Mouse (Mus musculus) urinary bladder, postnatal 0 days (tissue): ENCODE measurements around the gene Stac2. TPM values are rescaled to one million over a fixed set of nuclear protein-coding genes. Genes with fewer than 3 reads are reported as not detected.

Experiments
- microRNA-seq: library from miRNA; unstranded; fragments of <30 nt; microRNA quantifications from one replicate; pipeline ENCODE4, GENCODE M21; 2016
- polyA plus RNA-seq: library from polyadenylated mRNA; unstranded; fragments of >200 nt; fragmentation: Nextera tagmentation; extraction: Ambion mirVana; gene quantifications from 2 replicates; pipeline ENCODE4 v1.2.1, GENCODE M21; 2015

The Stac2 gene
- polyA plus RNA-seq = 0.44 and 0.61 TPM in 2 replicates

DNA sequence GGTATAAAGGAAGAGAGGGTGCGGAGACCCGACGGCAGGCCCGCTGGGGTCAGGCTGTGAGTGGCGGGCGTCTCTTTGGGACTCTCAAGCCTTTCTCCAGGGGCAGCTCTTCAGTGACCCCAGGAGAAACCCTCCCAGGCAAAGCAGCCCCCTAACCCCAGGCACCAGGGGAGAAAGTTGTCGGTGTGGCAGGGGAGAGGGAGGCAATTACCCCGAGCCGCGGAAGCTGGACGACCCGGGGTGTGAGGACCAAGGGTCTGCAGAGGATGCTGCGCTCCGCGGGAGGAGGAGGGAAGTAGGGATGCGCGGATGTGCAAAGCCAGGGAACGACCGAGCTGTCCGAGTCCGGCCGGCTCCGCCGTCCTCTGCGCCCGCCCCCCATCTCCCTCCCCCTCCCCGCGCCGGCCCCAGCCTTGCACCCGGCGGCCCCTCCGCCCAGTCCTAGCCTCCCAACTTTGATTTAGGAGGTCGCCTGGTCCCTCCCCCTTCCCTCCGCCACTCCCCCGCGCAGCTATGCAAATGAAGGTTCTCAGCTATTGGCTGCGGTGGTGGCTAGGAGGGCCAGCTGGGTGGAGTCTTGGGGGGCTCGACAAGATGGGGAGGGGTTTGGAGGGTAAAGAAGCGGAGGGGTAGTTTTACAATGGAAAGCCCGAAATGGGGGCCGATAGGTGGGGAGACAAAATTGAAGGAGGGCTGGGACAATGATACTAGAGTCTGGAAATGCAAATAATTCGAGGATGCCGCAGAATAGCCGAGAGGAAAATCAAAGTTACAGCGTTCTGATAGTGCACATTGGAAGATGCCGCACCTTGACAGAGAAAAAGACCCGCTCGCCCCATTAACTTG lies at the start of gene Stac2:
Stac2 (minus strand) TSS at position 474 of the 846 bp plus-strand sequence.

DNA sequence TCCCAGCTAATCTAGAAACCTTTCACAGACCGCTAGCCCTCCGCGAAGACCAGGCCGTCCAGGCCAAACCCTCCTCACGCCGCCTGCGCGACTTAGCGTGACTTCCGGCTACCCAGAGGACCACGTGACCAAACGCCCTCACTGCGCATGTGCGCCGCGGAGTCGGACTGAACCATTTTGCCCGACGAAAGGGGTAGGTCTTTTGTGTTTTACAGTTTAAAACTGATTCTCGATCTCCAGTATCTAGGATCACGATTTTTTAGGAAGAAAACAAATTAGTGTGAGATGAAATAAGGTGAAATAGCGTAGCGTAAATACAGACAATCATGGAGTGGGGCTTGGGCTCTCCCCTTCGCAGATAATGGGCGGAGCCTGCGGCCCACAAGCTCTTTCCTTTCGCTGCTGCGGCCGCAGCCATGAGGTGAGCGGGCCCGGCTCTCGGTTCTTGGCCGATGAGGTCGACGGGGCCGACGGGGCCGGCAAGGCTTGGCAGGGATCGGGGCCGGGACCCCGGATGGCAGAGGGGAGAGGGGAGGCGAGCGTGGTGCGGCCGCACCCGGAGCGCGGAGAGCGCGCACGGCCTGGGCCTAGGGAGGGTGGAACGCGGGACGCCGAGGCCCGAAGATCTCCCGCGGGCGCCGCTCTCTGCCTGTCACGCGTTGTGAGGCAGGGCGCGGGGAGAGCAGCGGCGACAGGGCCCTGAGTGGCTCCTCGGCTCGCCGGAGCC lies 26.5 kb downstream of the Stac2 start, which contains the start of gene Rpl19:
Rpl19 (plus strand) TSS at position 141 of the 727 bp plus-strand sequence.

DNA sequence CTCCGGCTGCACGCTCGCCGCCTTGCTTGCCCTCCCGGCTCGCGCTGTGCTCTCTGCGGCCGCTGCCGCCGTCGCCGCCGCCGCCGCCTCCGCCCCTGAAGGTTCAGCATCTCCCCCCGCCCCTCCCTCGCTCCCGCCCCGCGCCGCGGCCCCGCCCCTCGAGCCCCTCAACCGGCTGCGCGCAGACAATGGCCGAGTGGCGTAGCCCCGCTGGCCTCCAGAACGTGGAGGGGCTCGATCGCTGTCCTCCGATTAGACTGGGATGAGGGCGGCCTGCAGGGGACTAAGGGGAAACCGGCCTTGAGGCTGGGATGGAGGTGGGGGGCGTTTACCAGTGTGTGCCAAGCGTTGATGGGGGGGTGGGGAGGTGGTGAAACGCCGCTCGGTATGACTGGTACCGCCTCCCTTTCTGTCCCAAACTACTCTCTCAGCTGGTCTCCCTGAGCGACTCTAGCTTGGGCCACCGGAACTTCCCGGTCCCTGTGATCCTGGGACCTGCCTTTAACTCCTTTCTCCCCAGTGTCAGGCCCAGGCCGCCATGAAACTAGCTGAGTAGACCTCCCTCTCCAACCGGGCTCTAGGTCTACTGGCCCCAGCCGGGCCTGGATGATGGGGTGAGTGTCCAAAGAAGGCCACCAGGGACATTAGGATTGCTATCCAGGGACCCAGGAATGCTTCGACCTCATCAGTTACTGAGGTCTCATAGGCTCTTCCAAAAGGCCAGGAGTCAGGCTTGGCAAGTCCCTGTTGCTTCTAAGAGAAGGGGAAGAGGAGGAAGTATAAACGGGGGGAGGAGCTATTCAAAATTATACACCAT lies 30.5 kb downstream of the Stac2 start, which contains the start of gene Cacnb1:
Cacnb1 (minus strand) TSS at position 480 of the 817 bp plus-strand sequence.

DNA sequence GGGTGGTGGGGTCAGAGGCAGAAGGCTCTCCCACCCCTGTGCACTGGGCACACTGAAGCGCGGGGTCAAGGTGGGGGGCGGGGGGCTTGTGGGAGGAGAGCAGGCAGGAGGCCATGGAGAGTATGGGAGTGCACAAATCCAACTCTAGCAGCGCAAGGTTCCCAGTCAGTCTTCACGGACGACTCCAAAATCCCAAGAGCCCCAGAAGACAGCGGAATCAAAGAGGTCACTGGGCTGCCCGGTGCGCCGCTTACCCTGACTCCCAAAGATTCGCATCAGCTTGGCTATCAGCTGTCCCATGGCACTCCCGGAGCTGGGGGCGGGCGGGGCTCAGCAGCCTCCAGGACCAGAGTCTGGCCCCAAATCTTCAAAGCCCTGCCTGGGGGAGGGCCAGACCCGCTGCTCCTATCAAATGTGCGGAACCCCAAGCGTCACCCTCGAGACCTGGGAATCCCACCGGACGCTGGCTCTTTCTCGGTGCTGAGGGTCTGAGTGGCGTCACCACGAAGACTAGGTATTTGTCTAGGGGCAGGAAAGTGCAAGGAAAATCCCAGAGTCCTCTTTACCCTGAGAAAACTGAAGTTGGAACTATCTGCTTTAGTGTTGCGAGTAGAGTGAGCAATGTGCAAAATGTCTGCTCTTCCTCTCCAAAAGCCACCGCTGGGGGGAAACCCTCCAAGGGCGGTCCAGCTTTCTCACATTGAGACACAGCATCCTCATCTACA lies 57.5 kb downstream of the Stac2 start, which contains the start of gene Arl5c:
Arl5c (minus strand) TSS at position 618 of the 725 bp plus-strand sequence.

Small RNAs within 50 kb of the gene (microRNA-seq; reads per million reads assigned to microRNA genes)
- not detected for gene Gm27597

Other genes with a start within 250 kb of the Stac2 start
- 1.2 and 1.8 TPM in 2 replicates for gene B230217C12Rik, start 212.7 kb downstream of the Stac2 start, polyA plus RNA-seq
- 0.18 and 0.29 TPM in 2 replicates for gene Fbxo47, start 169.3 kb downstream of the Stac2 start, polyA plus RNA-seq
- 0.88 and 1.3 TPM in 2 replicates for gene Plxdc1, start 67.0 kb downstream of the Stac2 start, polyA plus RNA-seq
- gene Arl5c, start 57.3 kb downstream of the Stac2 start, polyA plus RNA-seq = 4.9 and 6.1 TPM in 2 replicates
- 4.0 and 4.4 TPM in 2 replicates for gene Cacnb1, start 30.4 kb downstream of the Stac2 start, polyA plus RNA-seq
- gene Rpl19, start 26.8 kb downstream of the Stac2 start, polyA plus RNA-seq = 793 and 882 TPM in 2 replicates
- gene Fbxl20, start 96.9 kb upstream of the Stac2 start, polyA plus RNA-seq = 8.3 and 11.1 TPM in 2 replicates
- 25.0 and 28.0 TPM in 2 replicates for gene Med1, start 139.8 kb upstream of the Stac2 start, polyA plus RNA-seq
- 4.1 and 4.5 TPM in 2 replicates for gene Cdk12, start 149.6 kb upstream of the Stac2 start, polyA plus RNA-seq